Mouse (Mus musculus): ENCODE measurements around the gene Tmem106a.
"Not testable (repeated sequence)": the region's sequence is repeated elsewhere in the genome, so short reads cannot be mapped to it uniquely, and the experiment has no call there.

Gene Tmem106a

DNA sequence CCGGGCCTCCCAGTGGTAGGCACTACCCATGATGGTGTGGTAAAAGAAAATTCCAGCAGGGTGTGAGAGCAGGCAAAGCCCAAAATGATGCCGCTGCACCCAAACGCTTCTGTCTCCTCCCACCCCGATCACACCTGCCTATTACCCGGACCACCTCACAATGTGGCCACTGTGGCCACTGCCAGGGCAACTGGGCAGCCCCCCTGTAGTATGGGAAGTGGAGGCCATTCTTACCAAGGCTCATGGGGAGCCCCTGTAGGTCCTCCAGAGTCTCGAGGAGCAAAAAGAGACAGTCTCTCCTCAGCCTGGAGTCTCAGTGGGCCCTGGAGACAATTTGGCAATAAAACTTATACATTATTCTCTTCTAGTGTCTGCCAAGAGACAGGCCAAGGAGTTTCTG is 17.1 kb downstream of the Tmem106a start, which contains the start of gene Gm11634:
Gene Gm11634, minus strand, starts transcription at position 101 of the 400 bp plus-strand sequence.
- DNase-seq (ENCODE audit: low spot score) = no peak

DNA sequence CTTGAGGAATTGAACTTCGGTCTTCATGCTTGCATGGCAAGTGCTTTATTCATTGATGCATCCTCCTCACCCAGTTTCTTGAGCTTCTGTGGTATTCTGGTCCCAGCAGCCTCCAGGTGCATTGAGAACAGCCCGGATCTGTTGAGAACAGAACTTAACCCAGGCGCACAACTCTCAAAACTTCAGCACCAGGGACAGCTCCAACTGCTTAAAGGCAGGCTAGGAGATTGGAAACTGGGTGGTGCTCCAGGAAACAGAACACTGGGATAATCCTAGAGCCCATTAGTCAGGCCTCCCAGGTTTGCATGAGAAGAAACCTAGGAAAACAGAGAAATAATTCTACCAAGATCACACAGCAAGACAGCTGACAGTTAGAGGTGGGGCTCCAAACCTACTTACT is 20.4 kb downstream of the Tmem106a start:
- DNase-seq (ENCODE audit: low spot score) = peak; percentile 91

- DNase-seq (ENCODE audit: low spot score) = no peak
These were observed 22.1 kb downstream of the Tmem106a start for GRCm38 (mm10) chr11:101604116-101604515.

DNA sequence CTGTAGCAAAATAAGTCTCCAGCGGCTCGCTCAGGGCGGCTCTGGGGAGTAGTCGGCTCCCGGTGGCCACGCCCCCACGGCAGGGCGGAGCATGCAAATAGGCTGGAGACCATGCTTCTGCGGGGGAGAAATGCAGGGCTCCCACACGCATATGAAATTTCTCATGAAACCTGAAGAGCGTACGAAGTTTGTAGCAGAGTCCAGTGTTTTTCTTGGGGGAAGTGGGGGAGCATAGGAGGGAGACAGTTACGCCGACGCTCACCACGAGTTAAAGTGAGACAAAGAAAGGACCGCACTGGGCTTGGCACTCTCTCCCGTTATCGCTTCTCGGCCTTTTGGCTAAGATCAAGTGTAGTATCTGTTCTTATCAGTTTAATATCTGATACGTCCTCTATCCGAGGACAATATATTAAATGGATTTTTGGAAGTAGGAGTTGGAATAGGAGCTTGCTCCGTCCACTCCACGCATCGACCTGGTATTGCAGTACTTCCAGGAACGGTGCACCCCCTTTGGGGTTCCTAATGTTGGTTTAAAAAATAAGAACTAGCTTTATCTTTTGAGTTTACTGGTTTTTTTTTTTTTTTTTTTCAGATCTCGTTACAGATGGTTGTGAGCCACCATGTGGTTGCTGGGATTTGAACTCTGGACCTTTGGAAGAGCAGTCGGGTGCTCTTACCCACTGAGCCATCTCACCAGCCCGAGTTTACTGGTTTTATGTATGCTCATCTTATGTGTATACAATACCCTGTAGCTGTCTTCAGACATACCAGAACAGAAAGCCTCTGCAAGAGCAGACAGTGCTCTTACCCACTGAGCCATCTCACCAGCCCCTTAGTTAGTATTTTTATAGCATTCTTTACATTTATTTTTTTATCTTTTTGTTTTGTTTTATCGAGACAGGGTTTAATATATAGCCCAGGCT is 22.8 kb downstream of the Tmem106a start:
- DNase-seq (ENCODE audit: low spot score) = not testable (repeated sequence)

DNA sequence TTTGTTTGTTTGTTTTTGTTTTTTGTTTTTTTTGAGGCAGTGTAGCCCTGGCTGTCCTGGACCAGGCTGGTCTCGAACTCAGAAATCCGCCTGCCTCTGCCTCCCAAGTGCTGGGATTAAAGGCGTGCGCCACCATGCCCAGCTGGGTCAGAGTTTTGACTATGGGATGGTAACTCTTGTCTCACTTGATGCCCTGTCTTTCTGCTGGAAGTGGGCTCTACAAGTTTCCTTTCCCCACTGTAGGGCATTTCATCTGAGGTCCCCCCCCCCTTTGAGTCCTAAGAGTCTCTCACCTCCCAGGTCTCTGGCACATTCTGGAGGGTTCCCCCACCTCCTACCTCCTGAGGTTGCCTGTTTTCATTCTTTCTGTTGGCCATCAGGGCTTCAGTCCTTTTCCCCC is 25.1 kb downstream of the Tmem106a start:
- DNase-seq (ENCODE audit: low spot score) = not testable (repeated sequence)

DNA sequence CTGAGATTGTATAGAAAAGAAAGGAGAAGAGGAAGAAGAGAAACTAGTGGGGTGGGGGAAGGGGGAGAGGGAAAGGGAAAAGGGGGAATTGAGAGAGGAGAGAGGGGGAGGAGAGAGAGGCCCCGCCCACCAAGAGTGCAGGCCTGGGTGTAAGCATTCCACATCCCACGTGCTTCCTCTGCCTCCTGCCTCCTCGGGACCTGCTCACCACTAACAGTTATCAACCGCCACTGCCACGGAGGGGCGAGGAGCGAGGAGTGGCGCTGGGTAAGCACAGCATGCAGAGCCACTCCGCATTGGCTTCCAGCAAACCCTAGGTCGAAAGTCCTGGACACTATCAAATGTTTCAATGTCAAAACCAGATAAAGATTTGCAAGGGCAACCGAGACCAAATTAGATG is 28.4 kb downstream of the Tmem106a start:
- DNase-seq (ENCODE audit: low spot score) = no peak

GRCm38 (mm10) chr11:101613596-101613995 is 31.6 kb downstream of the Tmem106a start:
- DNase-seq (ENCODE audit: low spot score) = no peak

DNA sequence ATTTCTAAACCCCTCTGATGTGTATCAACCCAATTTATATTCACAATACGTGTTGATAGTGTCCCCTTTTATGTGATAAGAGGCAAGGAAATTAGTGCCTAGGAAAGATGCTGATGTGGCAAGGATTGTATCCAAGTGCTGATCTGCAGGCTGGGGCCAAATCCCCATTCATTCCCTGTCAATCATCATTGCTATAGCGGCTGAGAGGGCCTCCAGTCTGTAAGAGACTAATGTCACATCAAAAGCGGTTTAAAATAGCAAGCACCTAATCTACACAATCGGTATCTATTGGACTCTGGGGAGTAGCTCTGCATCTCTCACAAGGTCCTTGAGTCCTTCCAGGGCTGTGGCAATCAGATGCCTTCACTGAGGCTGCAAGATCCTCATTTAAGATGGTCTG is 32.1 kb downstream of the Tmem106a start:
- no peak for DNase-seq (ENCODE audit: low spot score)

- no peak for DNase-seq (ENCODE audit: low spot score)
These were observed 33.3 kb downstream of the Tmem106a start for GRCm38 (mm10) chr11:101615380-101615779.

- DNase-seq (ENCODE audit: low spot score) = no peak
These were observed 34.1 kb downstream of the Tmem106a start for GRCm38 (mm10) chr11:101616104-101616503.

DNA sequence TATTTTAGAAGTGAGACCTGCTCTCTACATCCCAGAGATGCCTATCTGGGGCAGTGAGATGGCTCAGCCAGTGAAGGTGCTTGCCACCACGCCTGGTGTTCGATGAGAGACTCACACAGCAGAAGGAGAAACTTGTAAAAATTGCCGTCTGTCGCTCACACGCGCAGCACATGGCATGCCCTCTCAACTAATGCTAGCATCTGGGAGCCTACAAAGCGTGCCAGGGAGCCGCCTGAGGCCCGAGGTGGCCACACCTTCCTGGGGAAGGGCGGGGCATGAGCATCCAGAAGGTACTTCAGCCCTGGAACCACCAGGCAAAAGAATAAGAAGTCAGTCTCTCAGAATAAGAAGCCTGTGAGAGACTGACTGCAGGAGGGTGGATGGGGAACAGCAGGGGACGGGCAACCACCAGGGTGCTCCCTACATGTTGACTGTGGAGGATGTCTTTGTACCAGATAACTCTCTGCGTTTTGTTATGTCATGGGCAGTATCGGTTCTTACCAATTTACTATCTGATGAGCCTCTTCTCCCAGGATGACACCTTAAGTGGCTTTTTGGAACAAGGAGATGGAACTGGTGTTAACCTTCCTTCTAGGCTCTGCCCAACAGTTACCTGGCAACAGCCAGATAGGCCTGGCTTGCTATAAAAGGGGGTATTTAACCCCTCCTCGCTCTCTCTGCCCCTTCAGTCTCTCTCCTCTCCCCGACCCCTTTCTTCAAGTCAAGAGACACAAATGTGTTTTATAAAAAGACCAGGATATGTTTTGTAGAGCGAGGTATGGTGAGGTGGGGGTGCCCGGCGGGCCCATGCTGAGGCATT is 35.1 kb downstream of the Tmem106a start:
- no peak for DNase-seq (ENCODE audit: low spot score)

GRCm38 (mm10) chr11:101617849-101618248 is 35.8 kb downstream of the Tmem106a start:
- no peak for DNase-seq (ENCODE audit: low spot score)

DNA sequence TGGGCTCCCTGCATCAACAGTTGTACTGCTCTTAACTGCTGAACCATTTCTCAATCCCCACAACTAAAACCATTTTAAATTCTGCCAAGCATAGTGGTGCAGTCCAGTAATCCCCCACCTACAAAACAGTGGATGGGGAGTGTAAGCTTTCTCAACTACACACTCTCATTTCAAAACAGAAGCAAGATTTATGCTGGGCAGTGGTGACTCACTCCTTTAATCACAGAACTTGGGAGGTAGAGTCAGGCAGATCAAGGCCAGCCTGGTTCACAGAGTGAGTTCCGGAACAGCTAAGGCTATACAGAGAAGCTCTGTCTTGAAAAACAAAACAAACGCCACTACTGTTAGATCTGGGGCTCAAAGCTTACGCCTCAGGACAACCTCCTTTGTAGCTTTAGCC is 36.6 kb downstream of the Tmem106a start:
- DNase-seq (ENCODE audit: low spot score) = no peak

DNA sequence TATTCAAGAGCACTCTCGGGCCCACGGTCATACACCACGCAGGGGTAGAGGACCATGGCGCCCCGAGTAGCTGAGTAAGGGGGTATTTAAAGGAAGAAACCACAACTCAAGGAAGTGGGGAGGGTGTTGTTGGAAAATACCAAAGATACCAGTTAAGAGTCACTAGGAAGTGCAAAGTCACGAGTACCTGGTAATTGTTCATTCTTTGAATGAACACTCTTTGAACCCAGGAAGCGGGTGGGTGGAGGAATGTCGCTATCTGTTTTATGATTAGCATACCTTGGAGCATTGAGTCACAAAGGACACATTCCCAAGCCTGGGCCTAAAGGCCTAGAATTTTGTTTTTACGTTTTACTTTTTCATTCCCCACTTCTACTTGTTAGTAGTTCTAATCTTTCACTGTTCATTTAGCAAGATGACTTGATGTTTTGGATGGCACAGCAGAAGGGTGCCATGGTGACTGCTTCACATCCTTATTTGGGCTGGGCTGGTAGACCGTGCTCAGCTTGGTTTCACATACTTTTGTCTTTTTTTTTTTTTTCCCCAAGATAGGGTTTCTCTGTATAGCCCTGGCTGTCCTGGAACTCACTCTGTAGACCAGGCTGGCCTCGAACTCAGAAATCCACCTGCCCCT is 38.1 kb downstream of the Tmem106a start:
- not testable (repeated sequence) for DNase-seq (ENCODE audit: low spot score)

DNA sequence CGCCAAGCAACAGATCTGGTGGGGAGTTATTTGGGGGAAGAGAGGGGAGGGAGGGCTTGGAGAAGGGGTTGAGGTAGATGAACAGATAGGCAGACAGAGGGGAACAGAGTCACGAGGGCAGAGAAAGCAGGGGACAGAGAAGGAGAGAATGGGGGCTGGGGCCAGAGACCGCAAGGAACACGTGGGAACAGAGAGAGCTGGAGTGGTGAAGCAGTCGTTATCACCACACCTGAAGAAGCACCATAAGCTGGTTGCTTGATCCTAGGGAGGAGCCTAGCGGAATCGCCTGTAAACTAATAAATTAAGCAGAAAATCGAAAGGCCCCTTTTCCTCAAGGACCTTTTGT is 44.6 kb downstream of the Tmem106a start:
- DNase-seq (ENCODE audit: low spot score) = no peak

DNA sequence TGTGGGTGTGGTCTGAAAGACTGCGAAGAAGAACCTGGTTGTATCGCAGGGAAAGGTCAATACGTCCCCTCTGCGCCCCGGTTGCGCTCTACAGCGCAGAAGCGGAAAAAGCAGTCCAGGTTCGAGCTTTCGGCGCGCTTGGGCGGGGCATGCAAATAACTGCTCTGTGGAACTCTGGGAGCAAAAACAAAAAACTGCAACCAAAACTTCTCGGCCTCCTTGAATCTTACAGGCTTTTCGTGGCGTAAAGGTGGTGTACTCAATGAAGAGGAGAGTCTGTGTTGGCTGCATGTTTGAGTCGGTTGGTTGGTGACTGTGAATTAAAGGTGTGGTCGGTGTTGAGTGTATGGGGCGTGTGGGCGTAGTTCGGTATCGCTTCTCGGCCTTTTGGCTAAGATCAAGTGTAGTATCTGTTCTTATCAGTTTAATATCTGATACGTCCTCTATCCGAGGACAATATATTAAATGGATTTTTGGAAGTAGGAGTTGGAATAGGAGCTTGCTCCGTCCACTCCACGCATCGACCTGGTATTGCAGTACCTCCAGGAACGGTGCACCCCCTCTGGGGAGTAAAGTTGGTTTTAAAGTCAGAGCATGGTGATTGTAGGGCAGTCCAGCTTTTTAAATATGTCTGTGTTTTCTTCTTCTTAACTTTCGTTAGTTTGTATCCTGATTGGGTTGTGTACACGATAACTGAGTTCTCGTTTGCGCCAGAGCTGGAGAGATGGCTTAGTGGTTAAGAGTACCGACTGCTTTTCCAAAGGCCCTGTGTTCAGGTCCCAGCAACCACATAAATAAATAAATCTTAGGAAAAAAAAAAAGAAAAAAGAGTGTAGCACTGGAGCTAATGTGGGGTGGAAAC is 45.2 kb downstream of the Tmem106a start, which contains the start of gene Rdm1:
Gene Rdm1, plus strand, starts transcription at position 201 of the 862 bp plus-strand sequence.
- DNase-seq (ENCODE audit: low spot score) = peak; percentile 50

- peak; percentile 67 for DNase-seq (ENCODE audit: low spot score)
These were observed 46.0 kb downstream of the Tmem106a start for GRCm38 (mm10) chr11:101627857-101628559.

GRCm38 (mm10) chr11:101628733-101629417 is 46.8 kb downstream of the Tmem106a start:
- DNase-seq (ENCODE audit: low spot score) = not testable (repeated sequence)

- DNase-seq (ENCODE audit: low spot score) = no peak
These were observed 53.6 kb downstream of the Tmem106a start for GRCm38 (mm10) chr11:101635660-101636059.

- DNase-seq (ENCODE audit: low spot score) = no peak
These were observed 57.7 kb downstream of the Tmem106a start for GRCm38 (mm10) chr11:101639761-101640160.

Data from adipocyte (in vitro differentiated cells).